Mouse (Mus musculus) cerebral cortex, adult 2 months (tissue): ENCODE measurements around the gene Tmem220.

Source experiments
- WGBS: fragments of 180-500 bp; shearing (Covaris S2); methylation state at CpG from one replicate; pipeline ENCODE4 v1.1.7; 2018; 5-methylcytosine and 5-hydroxymethylcytosine counted together

The Tmem220 gene

GRCm38 (mm10) chr11:67054754-67055365 is 29.9 kb downstream of the Tmem220 start:
- WGBS = 87% methylated on average over 8 of the region's 8 CpGs

GRCm38 (mm10) chr11:67061311-67061710 is 36.4 kb downstream of the Tmem220 start:
- WGBS = 63% methylated on average over 2 of the region's 2 CpGs

GRCm38 (mm10) chr11:67062726-67063125 is 37.8 kb downstream of the Tmem220 start:
- WGBS = 58% methylated on average over 3 of the region's 3 CpGs

GRCm38 (mm10) chr11:67067741-67068140 is 42.8 kb downstream of the Tmem220 start:
- WGBS = 93% methylated on average over 3 of the region's 3 CpGs

GRCm38 (mm10) chr11:67072615-67073130 is 47.7 kb downstream of the Tmem220 start:
- 54% methylated on average over 15 of the region's 15 CpGs for WGBS

GRCm38 (mm10) chr11:67075036-67075435 is 50.1 kb downstream of the Tmem220 start:
- 55% methylated on average over 3 of the region's 3 CpGs for WGBS

- WGBS = 79% methylated on average over 5 of the region's 5 CpGs
These were observed 51.8 kb downstream of the Tmem220 start for GRCm38 (mm10) chr11:67076781-67077180.

- WGBS = 72% methylated on average over 3 of the region's 3 CpGs
These were observed 52.5 kb downstream of the Tmem220 start for GRCm38 (mm10) chr11:67077435-67077834.

- 78% methylated on average over 5 of the region's 5 CpGs for WGBS
These were observed 53.0 kb downstream of the Tmem220 start, which contains the start of gene Myh3 for GRCm38 (mm10) chr11:67078000-67078399. Gene Myh3 (plus strand): TSS chr11:67078300.

GRCm38 (mm10) chr11:67078888-67079287 is 53.9 kb downstream of the Tmem220 start:
- WGBS = 96% methylated on average over 6 of the region's 6 CpGs

GRCm38 (mm10) chr11:67079740-67080139 is 54.8 kb downstream of the Tmem220 start:
- 66% methylated on average over 11 of the region's 11 CpGs for WGBS

GRCm38 (mm10) chr11:67080168-67080567 is 55.2 kb downstream of the Tmem220 start:
- 10% methylated on average over 3 of the region's 3 CpGs for WGBS

GRCm38 (mm10) chr11:67081125-67081649 is 56.2 kb downstream of the Tmem220 start:
- WGBS = 16% methylated on average over 10 of the region's 11 CpGs

GRCm38 (mm10) chr11:67082188-67082587 is 57.2 kb downstream of the Tmem220 start:
- WGBS = 90% methylated on average over 7 of the region's 7 CpGs

GRCm38 (mm10) chr11:67082793-67083192 is 57.8 kb downstream of the Tmem220 start:
- WGBS = 85% methylated on average over 13 of the region's 13 CpGs

- WGBS = 69% methylated on average over 6 of the region's 6 CpGs
These were observed 58.3 kb downstream of the Tmem220 start for GRCm38 (mm10) chr11:67083239-67083638.

- 49% methylated on average over 32 of the region's 32 CpGs for WGBS
These were observed 58.9 kb downstream of the Tmem220 start for GRCm38 (mm10) chr11:67083712-67084340.
